Mouse (Mus musculus) myocyte (in vitro differentiated cells): ENCODE measurements around the gene Plxdc2. TPM values are rescaled to one million over a fixed set of nuclear protein-coding genes. Genes with fewer than 3 reads are reported as not detected.

Source experiments
- H3K27me3 ChIP-seq: one replicate; pipeline ENCODE4 v1.6.1; 2011; ENCODE audit not compliant: control insufficient read depth, insufficient read depth, insufficient read length
- H3K36me3 ChIP-seq: one replicate; pipeline ENCODE4 v1.6.1; 2011; ENCODE audit not compliant: control insufficient read depth, insufficient read depth
- H3K4me2 ChIP-seq: one replicate; pipeline ENCODE4 v1.6.1; 2011; ENCODE audit warnings: low read depth, control low read depth
- H3K4me3 ChIP-seq: one replicate; pipeline ENCODE4 v1.5.1; 2011; ENCODE audit warnings: mild to moderate bottlenecking, control low read depth, moderate library complexity
- H3K79me2 ChIP-seq: one replicate; pipeline ENCODE4 v1.6.1; 2011; ENCODE audit not compliant: control insufficient read depth, insufficient read depth
- H3ac ChIP-seq: one replicate; pipeline ENCODE4 v1.6.1; 2011; ENCODE audit not compliant: control insufficient read depth, insufficient read length
- CEBPB ChIP-seq: IDR thresholded peaks from 2 replicates; pipeline ENCODE4 v1.6.1; 2011; ENCODE audit warnings: mild to moderate bottlenecking, moderate library complexity; ENCODE audit not compliant: poor library complexity, insufficient read depth, severe bottlenecking
- E2F4 ChIP-seq: IDR thresholded peaks from one replicate; pipeline ENCODE4 v1.6.1; 2011; ENCODE audit warnings: mild to moderate bottlenecking, control low read depth, moderate library complexity; ENCODE audit not compliant: insufficient read depth
- MAX ChIP-seq: IDR thresholded peaks from one replicate; pipeline ENCODE4 v1.6.1; 2011; ENCODE audit warnings: low read depth, mild to moderate bottlenecking, control low read depth
- MYOD1 ChIP-seq, 3 experiments: IDR thresholded peaks; one replicate each; pipeline ENCODE4 v1.6.1; 2011; ENCODE audit warnings: control low read depth in 2 of 3, low read depth in 2 of 3, mild to moderate bottlenecking in 2 of 3, moderate library complexity in 1 of 3; ENCODE audit not compliant: insufficient read length in 2 of 3, control insufficient read depth in 1 of 3
- MYOG ChIP-seq, 3 experiments: IDR thresholded peaks; one replicate each; pipeline ENCODE4 v1.6.1; 2011; ENCODE audit warnings: control low read depth in 2 of 3, low read depth in 2 of 3, mild to moderate bottlenecking in 2 of 3; ENCODE audit not compliant: insufficient read length in 2 of 3, control insufficient read depth in 1 of 3, insufficient read depth in 1 of 3
- POLR2A ChIP-seq: IDR thresholded peaks from one replicate; pipeline ENCODE4 v1.6.1; 2011; ENCODE audit warnings: low read depth, mild to moderate bottlenecking, control low read depth, moderate library complexity; ENCODE audit not compliant: insufficient read length
- POLR2AphosphoS2 ChIP-seq: IDR thresholded peaks from one replicate; pipeline ENCODE4 v1.6.1; 2011; ENCODE audit warnings: low read depth, control low read depth; ENCODE audit not compliant: insufficient read length
- REST ChIP-seq: IDR thresholded peaks from one replicate; pipeline ENCODE4 v1.6.1; 2011; ENCODE audit warnings: mild to moderate bottlenecking, control low read depth, moderate library complexity; ENCODE audit not compliant: insufficient read depth, insufficient read length
- SRF ChIP-seq: IDR thresholded peaks from one replicate; pipeline ENCODE4 v1.6.1; 2011; ENCODE audit warnings: low read depth; ENCODE audit not compliant: control insufficient read depth, insufficient read length
- TCF12 ChIP-seq: IDR thresholded peaks from one replicate; pipeline ENCODE4 v1.6.1; 2011; ENCODE audit warnings: mild to moderate bottlenecking, control low read depth; ENCODE audit not compliant: poor library complexity, insufficient read depth, severe bottlenecking
- TCF3 ChIP-seq: IDR thresholded peaks from one replicate; pipeline ENCODE4 v1.6.1; 2011; ENCODE audit warnings: low read depth, control low read depth; ENCODE audit not compliant: insufficient read length
- USF1 ChIP-seq: IDR thresholded peaks from one replicate; pipeline ENCODE4 v1.6.1; 2011; ENCODE audit warnings: low read depth, mild to moderate bottlenecking, control low read depth, moderate library complexity
- polyA plus RNA-seq: library from polyadenylated mRNA; unstranded; fragments of >200 nt; fragmentation: generic; extraction: Trizol; gene quantifications from one replicate; pipeline ENCODE4 v1.2.1, GENCODE M21; 2012; ENCODE audit warnings: missing spikeins

The Plxdc2 gene
- polyA plus RNA-seq, 1 experiment: 0.16 TPM

- no peaks in the 10 kb centered on the region for H3K79me2 ChIP-seq
- no peaks in the 10 kb centered on the region for H3K36me3 ChIP-seq
- no peaks in the 10 kb centered on the region for H3K27me3 ChIP-seq
- TF ChIP-seq POLR2A (no peak), E2F4 (no peak), REST (no peak), MAX (no peak), TCF12 (no peak), USF1 (no peak), SRF (no peak), POLR2AphosphoS2 (no peak), TCF3 (no peak), CEBPB (no peak), MYOD1 (IDR thresholded peaks at IDR 0.05; ENCODE audit: control insufficient read depth in 1 of 3, insufficient read length in 2 of 3, low read depth in 2 of 3) (no peak), MYOG (IDR thresholded peaks at IDR 0.05; ENCODE audit: control insufficient read depth in 1 of 3, insufficient read depth in 1 of 3, insufficient read length in 2 of 3, low read depth in 2 of 3) (no peak)
- no peak overlapping the region for H3K4me3 ChIP-seq
- no peak overlapping the region for H3K4me2 ChIP-seq
- H3ac ChIP-seq: no peak overlapping the region
Observed at GRCm38 (mm10) chr2:16598231-16598630, 242.1 kb downstream of the Plxdc2 start.

- Histone ChIP-seq H3K4me3 (no peak overlapping the region), H3K4me2 (no peak overlapping the region), H3K27me3 (no peaks in the 10 kb centered on the region), H3ac (no peak overlapping the region), H3K79me2 (no peaks in the 10 kb centered on the region), H3K36me3 (no peaks in the 10 kb centered on the region)
- TF ChIP-seq TCF3: no peak
- TF ChIP-seq MYOD1 (IDR thresholded peaks at IDR 0.05; ENCODE audit: control insufficient read depth in 1 of 3, insufficient read length in 2 of 3, low read depth in 2 of 3): no peak
- no peak for TF ChIP-seq POLR2AphosphoS2
- no peak for TF ChIP-seq POLR2A
Observed at GRCm38 (mm10) chr2:16604291-16604690, 248.2 kb downstream of the Plxdc2 start.

- H3K4me2 ChIP-seq: no peak overlapping the region
- TF ChIP-seq REST (no peak), E2F4 (no peak), TCF3 (no peak), MAX (no peak), USF1 (no peak), MYOD1 (IDR thresholded peaks at IDR 0.05; ENCODE audit: control insufficient read depth in 1 of 3, insufficient read length in 2 of 3, low read depth in 2 of 3) (no peak), MYOG (IDR thresholded peaks at IDR 0.05; ENCODE audit: control insufficient read depth in 1 of 3, insufficient read depth in 1 of 3, insufficient read length in 2 of 3, low read depth in 2 of 3) (no peak), POLR2A (no peak), SRF (no peak), POLR2AphosphoS2 (no peak), TCF12 (no peak)
- no peak overlapping the region for H3ac ChIP-seq
- no peak overlapping the region for H3K4me3 ChIP-seq
- no peaks in the 10 kb centered on the region for H3K36me3 ChIP-seq
- H3K79me2 ChIP-seq: no peaks in the 10 kb centered on the region
- no peaks in the 10 kb centered on the region for H3K27me3 ChIP-seq
Observed at GRCm38 (mm10) chr2:16607792-16608586, 251.9 kb downstream of the Plxdc2 start.

GRCm38 (mm10) chr2:16642061-16642460 lies 286.0 kb downstream of the Plxdc2 start:
- H3K79me2 ChIP-seq: no peaks in the 10 kb centered on the region
- H3K36me3 ChIP-seq: no peaks in the 10 kb centered on the region
- TF ChIP-seq MYOD1 (IDR thresholded peaks at IDR 0.05; ENCODE audit: control insufficient read depth in 1 of 3, insufficient read length in 2 of 3, low read depth in 2 of 3) (no peak), POLR2AphosphoS2 (no peak), MAX (no peak), CEBPB (no peak), TCF3 (no peak), USF1 (no peak), MYOG (IDR thresholded peaks at IDR 0.05; ENCODE audit: control insufficient read depth in 1 of 3, insufficient read depth in 1 of 3, insufficient read length in 2 of 3, low read depth in 2 of 3) (no peak), TCF12 (no peak), POLR2A (no peak), REST (no peak), E2F4 (no peak), SRF (no peak)
- H3K27me3 ChIP-seq: no peaks in the 10 kb centered on the region
- no peak overlapping the region for H3K4me2 ChIP-seq
- H3K4me3 ChIP-seq: no peak overlapping the region
- H3ac ChIP-seq: no peak overlapping the region

GRCm38 (mm10) chr2:16651713-16652112 lies 295.6 kb downstream of the Plxdc2 start:
- Histone ChIP-seq H3K4me2 (no peak overlapping the region), H3K4me3 (no peak overlapping the region), H3K36me3 (no peaks in the 10 kb centered on the region), H3ac (no peak overlapping the region), H3K79me2 (no peaks in the 10 kb centered on the region), H3K27me3 (no peaks in the 10 kb centered on the region)
- TF ChIP-seq CEBPB: no peak
- no peak for TF ChIP-seq POLR2AphosphoS2
- TF ChIP-seq MAX: no peak
